22 mouse cellular contexts compared by ENCODE assay signal in genomic region chrX:162685394-162685793, GRCm38 (mm10).
"Had no signal": no experiment of that assay in that cellular context is flagged by ENCODE, and none has a peak within 500 bp of the region (broad histone marks: within the 10 kb centered on the region; RNA-seq: fewer than 3 reads in every experiment).

No protein-coding gene starts in this region.

- H3K36me3 ChIP-seq: embryonic facial prominence, embryonic 12.5 days; embryonic facial prominence, embryonic 13.5 days; embryonic facial prominence, embryonic 15.5 days; forebrain, embryonic 10.5 days; forebrain, embryonic 12.5 days; forebrain, embryonic 15.5 days; heart, embryonic 10.5 days had no signal

- H3K9me3 ChIP-seq: embryonic facial prominence, embryonic 12.5 days; embryonic facial prominence, embryonic 13.5 days; embryonic facial prominence, embryonic 15.5 days; forebrain, embryonic 10.5 days; forebrain, embryonic 12.5 days; forebrain, embryonic 13.5 days; forebrain, embryonic 15.5 days; heart, embryonic 10.5 days had no signal

- H3K4me3 ChIP-seq: embryonic facial prominence, embryonic 12.5 days; embryonic facial prominence, embryonic 13.5 days; embryonic facial prominence, embryonic 15.5 days; erythroblast, embryonic 14.5 days; forebrain, embryonic 10.5 days; forebrain, embryonic 12.5 days; forebrain, embryonic 13.5 days; forebrain, embryonic 15.5 days; gastrocnemius, adult 2 months; heart, adult 2 months; heart, embryonic 10.5 days had no signal

- H3K4me2 ChIP-seq: embryonic facial prominence, embryonic 12.5 days; embryonic facial prominence, embryonic 13.5 days; embryonic facial prominence, embryonic 15.5 days; forebrain, embryonic 12.5 days; forebrain, embryonic 13.5 days; forebrain, embryonic 15.5 days had no signal

- DNase-seq: cerebellum, adult 9-11 months; embryo, embryonic 11 days; forebrain, postnatal 0 days; gastrocnemius, adult 2 months; gastrocnemius, postnatal 10 days; gastrocnemius, postnatal 14 days; gastrocnemius, postnatal 25 days; gastrocnemius, postnatal 36 days; heart, adult 11 months; heart, adult 18-20 months; heart, adult 2 months had no signal

- H3K27me3 ChIP-seq: embryonic facial prominence, embryonic 15.5 days; forebrain, embryonic 12.5 days; forebrain, embryonic 13.5 days; forebrain, embryonic 15.5 days had no signal

- H3K9ac ChIP-seq: embryonic facial prominence, embryonic 12.5 days; embryonic facial prominence, embryonic 13.5 days; embryonic facial prominence, embryonic 15.5 days; forebrain, embryonic 12.5 days; forebrain, embryonic 13.5 days; forebrain, embryonic 15.5 days; forebrain, postnatal 0 days had no signal

- ATAC-seq: forebrain, embryonic 13.5 days; forebrain, embryonic 14.5 days; forebrain, embryonic 15.5 days; forebrain, embryonic 16.5 days had no signal

- H3K4me1 ChIP-seq: embryonic facial prominence, embryonic 12.5 days; embryonic facial prominence, embryonic 13.5 days; embryonic facial prominence, embryonic 15.5 days; forebrain, embryonic 10.5 days; forebrain, embryonic 12.5 days; forebrain, embryonic 13.5 days; forebrain, embryonic 15.5 days; heart, embryonic 10.5 days had no signal

- H3K27ac ChIP-seq: embryonic facial prominence, embryonic 12.5 days; embryonic facial prominence, embryonic 13.5 days; embryonic facial prominence, embryonic 15.5 days; forebrain, embryonic 10.5 days; forebrain, embryonic 12.5 days; forebrain, embryonic 13.5 days; forebrain, embryonic 15.5 days; gastrocnemius, adult 2 months; heart, adult 2 months; heart, embryonic 10.5 days had no signal
